Mouse (Mus musculus) liver, adult 2 months (tissue): ENCODE results near the gene Panx3.

Experiments used
- CTCF ChIP-seq: fragments of 200-500 bp; IDR thresholded peaks from 2 replicates; pipeline ENCODE4 v1.5.1; 2011; ENCODE audit warnings: low read depth, low read length, control low read depth
- POLR2A ChIP-seq: fragments of 200-500 bp; IDR thresholded peaks from 2 replicates; pipeline ENCODE4 v1.6.1; 2011; ENCODE audit warnings: low read length, control low read depth; ENCODE audit not compliant: insufficient read depth; ENCODE audit errors: extremely low read depth

DNA sequence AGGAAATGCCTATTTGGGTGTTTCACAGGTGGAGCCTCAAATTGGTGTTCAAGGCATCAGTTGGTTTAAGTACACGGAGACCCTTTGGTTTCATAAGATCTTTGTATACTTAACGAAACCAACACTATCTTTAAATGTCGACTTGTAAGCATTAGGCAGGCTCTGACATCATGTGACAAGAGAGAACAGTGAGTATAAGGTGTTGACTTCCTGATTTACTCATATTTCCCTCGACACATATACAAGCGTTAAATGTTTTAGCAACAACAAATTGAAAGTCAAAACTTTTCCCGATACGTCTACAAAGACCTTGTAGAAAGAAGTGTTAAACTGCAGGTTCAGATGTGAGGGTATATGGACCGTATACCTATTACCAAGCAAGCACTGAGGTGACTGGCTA is 13.1 kb downstream of the Panx3 start:
- no peak for TF ChIP-seq POLR2A
- no peak for TF ChIP-seq CTCF
